14 mouse cellular contexts compared by ENCODE assay signal in the genomic region with DNA sequence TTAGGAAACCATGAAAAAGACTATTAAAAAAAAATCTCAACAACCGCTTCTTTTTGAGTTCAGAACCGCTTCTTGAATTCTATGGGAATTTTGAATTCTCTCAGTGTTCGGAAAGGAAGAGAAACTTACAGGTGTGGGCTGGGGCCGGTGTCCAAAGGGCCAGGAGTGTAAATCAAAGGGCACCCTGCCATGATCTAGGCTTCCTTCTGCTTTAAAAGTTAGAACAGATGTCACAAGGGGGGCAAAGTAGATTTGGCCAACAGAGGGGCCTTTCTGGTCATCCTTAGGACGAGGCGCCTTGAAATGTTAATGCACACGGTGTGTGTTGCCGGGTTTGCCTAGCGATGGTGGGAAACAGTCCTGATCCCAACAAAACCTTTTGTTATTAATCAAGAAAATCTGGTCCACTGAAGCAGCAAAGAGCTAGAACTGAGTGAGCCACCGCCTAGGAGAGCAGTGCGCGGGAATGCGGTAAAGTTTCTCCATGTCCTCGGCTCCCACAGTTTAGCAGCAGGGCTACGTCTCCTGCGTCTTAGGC. TPM values are rescaled to one million over a fixed set of nuclear protein-coding genes. Genes with fewer than 3 reads are reported as not detected.
A peak's percentile ranks its signal among the peaks of the same experiment; 100 is the strongest.
DNase-seq lines count a peak whose midpoint lies in the region; ATAC-seq and TF ChIP-seq lines count a peak whose summit lies in the region.
"Had no signal": no experiment of that assay in that cellular context is flagged by ENCODE, and none has a peak within 500 bp of the region (broad histone marks: within the 10 kb centered on the region; RNA-seq: fewer than 3 reads in every experiment).

No protein-coding gene starts in this region.

- H3K4me1 ChIP-seq in ES-Bruce4 (ENCODE audit: control insufficient read depth, insufficient read depth, low read length), result peaks cover 7% of the 10 kb centered on the region
- peaks cover 43% of the 10 kb centered on the region for H3K4me1 ChIP-seq in hindbrain, embryonic 12.5 days
- H3K4me1 ChIP-seq in midbrain, embryonic 14.5 days (ENCODE audit: control insufficient read depth, insufficient read depth, low read length), result peaks cover 17% of the 10 kb centered on the region
- no peaks in the 10 kb centered on the region for H3K4me1 ChIP-seq in lung, postnatal 0 days (ENCODE audit: insufficient read depth, low read depth, low read length)

- peak; percentile 60 for DNase-seq in embryo, embryonic 11 days
- DNase-seq in midbrain, embryonic 14.5 days, result peak; percentile 49
- no peak for DNase-seq in urinary bladder, postnatal 25 days (ENCODE audit: low spot score)
- no peak for DNase-seq in lung, postnatal 0 days (ENCODE audit: low spot score)
- DNase-seq in thymus, postnatal 4 days, result no peak
- DNase-seq: cerebellum, adult 9-11 months; kidney, postnatal 10 days; layer of hippocampus, postnatal 36 days; thymus, adult 2 months had no signal

- ATAC-seq in hindbrain, embryonic 12.5 days (ENCODE audit: low FRiP score), result no peak
- no peak for ATAC-seq in midbrain, embryonic 14.5 days (ENCODE audit: low FRiP score, low TSS enrichment)
- no peak for ATAC-seq in lung, postnatal 0 days
- ATAC-seq: CD4-positive, CD25-positive, alpha-beta regulatory T cell, adult 4 months had no signal

- H3K4me2 ChIP-seq in hindbrain, embryonic 12.5 days (replicated peaks), result no peak overlapping the region; the same call in 1 of the 2 replicates
- no peak overlapping the region for H3K4me2 ChIP-seq in midbrain, embryonic 14.5 days (ENCODE audit: low read length)
- H3K4me2 ChIP-seq in lung, postnatal 0 days (replicated peaks; ENCODE audit: low read depth, low read length), result no peak overlapping the region

- TF ChIP-seq EP300 in ES-Bruce4 (IDR thresholded peaks at IDR 0.05; ENCODE audit: insufficient read depth, low read depth, low read length), result no peak
- no peak for TF ChIP-seq EP300 in lung, postnatal 0 days (IDR thresholded peaks at IDR 0.05)

- no peaks in the 10 kb centered on the region for H3K36me3 ChIP-seq in ES-Bruce4 (ENCODE audit: control insufficient read depth, insufficient read depth, low read length, poor library complexity, severe bottlenecking)
- no peaks in the 10 kb centered on the region for H3K36me3 ChIP-seq in hindbrain, embryonic 12.5 days
- H3K36me3 ChIP-seq in midbrain, embryonic 14.5 days (ENCODE audit: control insufficient read depth, insufficient read depth, low read length), result no peaks in the 10 kb centered on the region
- no peaks in the 10 kb centered on the region for H3K36me3 ChIP-seq in lung, postnatal 0 days (ENCODE audit: insufficient read depth, low read length)

- TF ChIP-seq CTCF in ES-Bruce4 (IDR thresholded peaks at IDR 0.05; ENCODE audit: low read depth, low read length), result no peak
- no peak for TF ChIP-seq CTCF in lung, postnatal 0 days (IDR thresholded peaks at IDR 0.05)

- peak overlapping the region; percentile 50 for H3K9ac ChIP-seq in ES-Bruce4 (ENCODE audit: low read depth, poor library complexity, severe bottlenecking)
- no peak overlapping the region for H3K9ac ChIP-seq in hindbrain, embryonic 12.5 days
- no peak overlapping the region for H3K9ac ChIP-seq in midbrain, embryonic 14.5 days (replicated peaks; ENCODE audit: low read length)
- H3K9ac ChIP-seq in lung, postnatal 0 days (replicated peaks; ENCODE audit: low read depth), result no peak overlapping the region
- H3K9ac ChIP-seq: liver, embryonic 14.5 days had no signal

- no peak for TF ChIP-seq POLR2A in ES-Bruce4 (IDR thresholded peaks at IDR 0.05; ENCODE audit: insufficient read depth, low read length)

- H3K4me3 ChIP-seq in ES-Bruce4 (ENCODE audit: low read depth, low read length), result no peak overlapping the region
- no peak overlapping the region for H3K4me3 ChIP-seq in hindbrain, embryonic 12.5 days
- no peak overlapping the region for H3K4me3 ChIP-seq in midbrain, embryonic 14.5 days (replicated peaks; ENCODE audit: low read depth, low read length)
- H3K4me3 ChIP-seq in lung, postnatal 0 days (ENCODE audit: low read depth, low read length), result no peak overlapping the region
- H3K4me3 ChIP-seq: megakaryocyte, embryonic 14.5 days had no signal

- peak overlapping the region; percentile 39 for H3K27ac ChIP-seq in ES-Bruce4 (ENCODE audit: insufficient read depth, low read length)
- peak overlapping the region; percentile 70 for H3K27ac ChIP-seq in hindbrain, embryonic 12.5 days
- peak overlapping the region; percentile 65 for H3K27ac ChIP-seq in midbrain, embryonic 14.5 days (replicated peaks; ENCODE audit: low read depth, low read length)
- no peak overlapping the region for H3K27ac ChIP-seq in lung, postnatal 0 days (ENCODE audit: low read length)
- H3K27ac ChIP-seq: liver, embryonic 14.5 days had no signal

- WGBS in hindbrain, embryonic 12.5 days, result 11% methylated on average over 16 of the region's 16 CpGs
- 6% methylated on average over 16 of the region's 16 CpGs for WGBS in midbrain, embryonic 14.5 days
- 77% methylated on average over 16 of the region's 16 CpGs for WGBS in lung, postnatal 0 days

- H3K9me3 ChIP-seq in ES-Bruce4 (replicated peaks; ENCODE audit: control insufficient read depth, insufficient read depth, low read length, poor library complexity, severe bottlenecking), result no peaks in the 10 kb centered on the region
- no peaks in the 10 kb centered on the region for H3K9me3 ChIP-seq in hindbrain, embryonic 12.5 days (replicated peaks)
- no peaks in the 10 kb centered on the region for H3K9me3 ChIP-seq in midbrain, embryonic 14.5 days (ENCODE audit: control insufficient read depth, low read length)
- H3K9me3 ChIP-seq in lung, postnatal 0 days (ENCODE audit: low read length), result no peaks in the 10 kb centered on the region

- H3K27me3 ChIP-seq in ES-Bruce4 (ENCODE audit: control insufficient read depth, insufficient read depth, low read length, poor library complexity, severe bottlenecking), result no peaks in the 10 kb centered on the region
- H3K27me3 ChIP-seq in hindbrain, embryonic 12.5 days, result peaks cover 2% of the 10 kb centered on the region; the same call in 1 of the 2 replicates
- no peaks in the 10 kb centered on the region for H3K27me3 ChIP-seq in midbrain, embryonic 14.5 days (ENCODE audit: control insufficient read depth, insufficient read depth, low read length)
- no peaks in the 10 kb centered on the region for H3K27me3 ChIP-seq in lung, postnatal 0 days (replicated peaks; ENCODE audit: insufficient read depth, low read length)

RNA-seq across cellular contexts. Expression of gene Id2, which starts 28.4 kb away (rescaled TPM):
- polyA plus RNA-seq in ES-Bruce4 (2011; ENCODE audit: insufficient read depth, insufficient read length, low read depth, missing spikeins), result 66.7 and 67.0 TPM in 2 replicates
- polyA plus RNA-seq in hindbrain, embryonic 12.5 days (2016; fragmentation: Nextera tagmentation; extraction: Ambion mirVana), result 321 and 332 TPM in 2 replicates
- 257 and 299 TPM in 2 replicates for polyA plus RNA-seq in midbrain, embryonic 14.5 days (2014; fragmentation: Nextera tagmentation; extraction: Ambion mirVana)
- polyA plus RNA-seq in lung, postnatal 0 days (2015; fragmentation: Nextera tagmentation; extraction: Ambion mirVana), result 444 and 475 TPM in 2 replicates

Comparison
In these comparisons a context has a peak if more than half of its experiments do, and no peak if none do; other contexts are left out.
1. DNase-seq: peak in embryo, embryonic 11 days (single experiment) and midbrain, embryonic 14.5 days (single experiment); none in urinary bladder, postnatal 25 days (single experiment), lung, postnatal 0 days (single experiment) and thymus, postnatal 4 days (single experiment).